Mouse (Mus musculus) spleen, adult 12 weeks (tissue): ENCODE measurements at regions not wholly inside any gene's neighbourhood (a gene's known extent, or its start where the extent isn't known, plus 50 kb on each side); places are given as distances from the start of the nearest gene placed in this dataset.

Experiments
- DNase-seq: peaks from one replicate; pipeline ENCODE4 v3.0.0; 2022; ENCODE audit warnings: low spot score

- DNase-seq = no peak
Measured at GRCm38 (mm10) chr3:128113209-128113608, 217.1 kb upstream of the Fam241a start.

- no peak for DNase-seq
Measured at GRCm38 (mm10) chr3:128110406-128110805, 214.3 kb upstream of the Fam241a start.

- DNase-seq = no peak
Measured at GRCm38 (mm10) chr3:128104516-128104915, 208.4 kb upstream of the Fam241a start.

- DNase-seq = no peak
Measured at GRCm38 (mm10) chr3:128093046-128093445, 196.9 kb upstream of the Fam241a start.

- no peak for DNase-seq
Measured at GRCm38 (mm10) chr3:128088207-128088606, 192.1 kb upstream of the Fam241a start.

- no peak for DNase-seq
Measured at GRCm38 (mm10) chr3:128087163-128087562, 191.0 kb upstream of the Fam241a start.

GRCm38 (mm10) chr3:128082463-128082862, 186.3 kb upstream of the Fam241a start:
- no peak for DNase-seq

- no peak for DNase-seq
Measured at GRCm38 (mm10) chr3:128081430-128081829, 185.3 kb upstream of the Fam241a start.

- DNase-seq = no peak
Measured at GRCm38 (mm10) chr3:128067861-128068260, 171.7 kb upstream of the Fam241a start.

- DNase-seq = no peak
Measured at GRCm38 (mm10) chr3:128054031-128054430, 157.9 kb upstream of the Fam241a start.

GRCm38 (mm10) chr3:128043709-128044108, 147.6 kb upstream of the Fam241a start:
- DNase-seq = no peak

- DNase-seq = no peak
Measured at GRCm38 (mm10) chr3:128040407-128041115, 144.4 kb upstream of the Fam241a start.

GRCm38 (mm10) chr3:128039185-128039584, 143.1 kb upstream of the Fam241a start:
- DNase-seq = no peak

GRCm38 (mm10) chr3:128036538-128036937, 140.4 kb upstream of the Fam241a start:
- DNase-seq = no peak

- no peak for DNase-seq
Measured at GRCm38 (mm10) chr3:128030352-128030751, 134.2 kb upstream of the Fam241a start.

- DNase-seq = no peak
Measured at GRCm38 (mm10) chr3:128029565-128029915, 133.4 kb upstream of the Fam241a start.

- DNase-seq = no peak
Measured at GRCm38 (mm10) chr3:128028856-128029564, 132.9 kb upstream of the Fam241a start.

GRCm38 (mm10) chr3:128024856-128025255, 128.7 kb upstream of the Fam241a start:
- no peak for DNase-seq

- DNase-seq = no peak
Measured at GRCm38 (mm10) chr3:128014909-128015308, 118.8 kb upstream of the Fam241a start.

GRCm38 (mm10) chr3:128002905-128003641, 106.9 kb upstream of the Fam241a start:
- DNase-seq = no peak

GRCm38 (mm10) chr3:128001924-128002501, 105.9 kb upstream of the Fam241a start:
- no peak for DNase-seq

- no peak for DNase-seq
Measured at GRCm38 (mm10) chr3:127995678-127996077, 99.6 kb upstream of the Fam241a start.

- no peak for DNase-seq
Measured at GRCm38 (mm10) chr3:127987583-127987982, 91.5 kb upstream of the Fam241a start.
